Mouse (Mus musculus) heart, postnatal 0 days (tissue): ENCODE data around the gene Mrnip.

Source experiments
- CTCF ChIP-seq: IDR thresholded peaks from 2 replicates; pipeline ENCODE4 v1.5.1; 2016; ENCODE audit warnings: antibody characterized with exemption, control low read depth, low read depth
- EP300 ChIP-seq: IDR thresholded peaks from 2 replicates; pipeline ENCODE4 v1.6.1; 2016; ENCODE audit warnings: antibody characterized with exemption, low read depth

DNA sequence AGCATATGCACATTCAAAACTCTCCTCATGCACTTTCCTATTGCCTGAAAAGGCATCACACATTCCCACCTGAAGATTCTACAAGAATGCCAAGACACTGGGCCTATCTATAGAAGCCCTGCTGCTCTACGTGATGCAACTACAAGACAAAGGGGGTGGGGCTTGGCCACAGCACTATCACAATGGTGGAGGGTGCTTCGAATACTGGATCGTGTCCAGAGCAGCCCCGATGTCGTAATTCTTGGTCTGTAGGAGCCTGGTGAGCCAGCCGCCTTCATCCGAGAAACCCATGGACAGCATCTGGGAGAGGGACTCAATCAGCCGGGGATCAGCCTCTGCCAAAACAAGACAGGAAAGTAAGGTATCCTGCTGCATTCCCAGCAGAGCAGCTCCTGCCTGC lies 26.4 kb downstream of the Mrnip start:
- no peak for TF ChIP-seq CTCF
- TF ChIP-seq EP300 = no peak
